Mouse (Mus musculus) natural killer cell, adult 2 months (primary cell): ENCODE results near the gene Kat7.
A peak's percentile ranks its signal among the peaks of the same experiment; 100 is the strongest.

Source experiments
- DNase-seq, 2 experiments: peaks; one replicate each; pipeline ENCODE4 v3.0.0; 2022; ENCODE audit warnings: low spot score in 2 of 2

Gene Kat7

DNA sequence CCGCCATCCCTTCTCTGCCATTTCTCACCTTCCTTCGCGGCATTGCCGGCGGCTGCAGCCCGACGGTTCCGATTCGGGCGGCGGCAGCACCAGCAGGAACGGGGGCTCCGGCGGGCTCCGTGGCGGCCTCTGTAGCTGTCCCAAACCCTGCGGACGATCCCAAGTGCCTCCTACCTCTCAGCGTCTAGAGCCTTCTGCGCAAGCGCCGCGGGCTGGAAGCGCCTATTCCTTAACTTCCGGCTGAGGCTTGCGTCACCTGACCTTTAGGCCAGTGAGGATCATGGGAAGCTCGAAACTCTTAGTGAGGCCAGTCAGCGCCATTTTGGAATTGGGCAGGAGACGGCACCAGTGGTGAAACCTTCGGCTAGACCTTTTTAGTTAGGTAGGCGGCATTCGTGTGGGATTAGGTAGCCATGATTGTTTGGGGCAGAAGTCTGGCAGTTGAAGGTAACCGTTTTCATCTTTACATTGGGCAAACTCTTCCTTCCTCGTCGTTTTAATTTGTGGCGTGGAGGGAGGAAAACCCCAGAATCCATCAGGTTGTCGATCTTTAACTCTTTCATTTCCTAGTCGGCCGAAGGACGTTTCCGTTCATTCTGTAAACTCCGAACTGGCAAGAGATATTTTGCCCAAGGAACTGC, at the start of gene Kat7:
Kat7 (minus strand) TSS at position 240 of the 641 bp plus-strand sequence.
- DNase-seq = peak; percentile 97

DNA sequence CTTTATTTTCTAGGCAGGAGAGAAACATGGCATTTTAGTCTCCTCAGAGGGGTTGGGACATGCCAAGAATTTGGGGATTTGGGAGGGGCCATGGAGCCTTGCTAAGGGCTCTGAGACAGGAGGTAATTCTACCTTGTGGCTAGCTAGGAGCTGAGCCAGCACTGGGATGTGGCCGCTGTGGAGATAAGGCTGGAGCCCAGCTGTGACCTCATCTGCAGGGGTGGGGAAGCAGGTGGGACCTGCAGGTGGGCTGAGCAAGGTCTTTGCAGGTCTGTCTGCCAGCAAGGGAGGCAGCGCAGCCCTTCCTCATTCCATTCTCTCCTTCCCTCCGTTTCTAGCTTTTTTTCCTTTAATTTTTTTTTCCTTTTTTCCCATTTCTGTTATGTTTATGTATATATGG, 48.2 kb upstream of the Kat7 start:
- DNase-seq = no peak

DNA sequence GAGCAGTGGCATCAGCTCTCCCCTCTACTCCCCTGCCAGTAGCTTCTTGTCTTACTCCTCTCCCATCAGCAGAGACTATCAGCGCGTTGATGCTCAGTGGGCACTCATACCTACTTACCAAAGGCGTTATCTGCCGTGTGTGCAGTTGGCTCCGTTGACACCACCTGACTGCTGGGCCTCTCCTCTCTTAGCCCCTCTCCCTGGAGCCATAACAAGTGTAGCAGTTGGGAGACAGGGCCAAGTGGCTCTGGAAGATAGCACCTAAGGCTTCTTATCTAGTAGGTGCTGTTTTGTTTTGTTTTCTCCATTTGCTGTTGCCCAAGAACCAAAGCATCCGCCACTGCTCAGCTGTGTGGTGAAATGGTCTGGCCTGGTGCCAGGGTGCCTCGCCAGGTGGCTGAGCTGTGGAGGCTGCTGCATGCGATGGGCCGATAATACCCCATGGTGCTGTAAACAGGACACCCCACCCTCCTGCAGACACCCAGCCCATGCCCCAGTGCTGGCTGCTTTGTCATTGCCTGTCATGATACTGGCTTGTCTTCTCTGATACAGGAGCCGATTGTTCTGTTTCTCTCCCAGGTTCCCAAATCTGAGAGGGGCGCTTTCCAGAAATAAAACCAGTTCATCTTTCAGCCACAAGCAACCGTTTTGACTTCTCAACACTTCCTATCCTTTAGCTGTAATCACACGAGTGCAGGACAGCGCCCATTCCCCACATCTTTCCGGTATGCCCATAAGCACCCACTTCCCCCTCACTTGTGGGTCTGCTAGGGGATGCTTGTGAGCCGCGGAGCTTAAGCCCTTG, 46.6 kb upstream of the Kat7 start:
- DNase-seq = peak; percentile 91 to 93

DNA sequence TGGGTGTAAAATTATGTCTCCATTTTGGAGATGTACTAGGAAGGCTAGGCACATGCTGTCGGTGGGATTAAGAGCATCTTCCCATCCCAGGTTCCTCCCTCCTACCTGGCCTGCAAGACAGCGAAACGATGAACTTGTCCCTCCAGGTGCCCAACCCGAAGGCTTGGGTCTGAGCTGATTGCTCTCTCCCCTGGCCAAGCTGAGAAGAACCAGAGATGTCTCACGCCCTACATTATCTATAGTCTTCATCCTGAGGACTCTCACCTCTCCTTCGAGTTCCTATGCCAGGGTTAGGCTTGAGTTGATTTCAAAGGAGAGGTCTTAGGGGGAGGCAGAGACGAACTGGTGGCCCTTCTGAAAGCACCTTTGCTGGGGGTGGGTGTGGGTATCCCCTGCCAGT, 46.0 kb upstream of the Kat7 start:
- no peak for DNase-seq

DNA sequence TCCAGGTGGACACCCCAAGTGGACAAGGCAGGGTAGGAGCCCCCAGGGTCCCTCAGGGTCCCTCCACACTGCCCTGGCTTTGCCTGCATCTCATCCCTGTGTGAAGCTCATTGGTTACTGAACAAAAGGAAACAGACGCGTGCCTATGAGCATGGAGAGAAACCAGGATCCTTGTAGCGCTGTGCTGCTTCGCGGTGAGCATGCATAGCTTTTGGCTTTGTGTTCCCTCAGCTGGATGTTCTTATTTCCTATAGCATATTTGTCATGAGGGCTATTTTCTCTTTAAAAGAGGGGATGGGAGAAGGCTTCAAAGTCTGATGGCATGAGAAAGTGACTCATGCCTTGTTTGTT, 45.6 kb upstream of the Kat7 start:
- DNase-seq = no peak

DNA sequence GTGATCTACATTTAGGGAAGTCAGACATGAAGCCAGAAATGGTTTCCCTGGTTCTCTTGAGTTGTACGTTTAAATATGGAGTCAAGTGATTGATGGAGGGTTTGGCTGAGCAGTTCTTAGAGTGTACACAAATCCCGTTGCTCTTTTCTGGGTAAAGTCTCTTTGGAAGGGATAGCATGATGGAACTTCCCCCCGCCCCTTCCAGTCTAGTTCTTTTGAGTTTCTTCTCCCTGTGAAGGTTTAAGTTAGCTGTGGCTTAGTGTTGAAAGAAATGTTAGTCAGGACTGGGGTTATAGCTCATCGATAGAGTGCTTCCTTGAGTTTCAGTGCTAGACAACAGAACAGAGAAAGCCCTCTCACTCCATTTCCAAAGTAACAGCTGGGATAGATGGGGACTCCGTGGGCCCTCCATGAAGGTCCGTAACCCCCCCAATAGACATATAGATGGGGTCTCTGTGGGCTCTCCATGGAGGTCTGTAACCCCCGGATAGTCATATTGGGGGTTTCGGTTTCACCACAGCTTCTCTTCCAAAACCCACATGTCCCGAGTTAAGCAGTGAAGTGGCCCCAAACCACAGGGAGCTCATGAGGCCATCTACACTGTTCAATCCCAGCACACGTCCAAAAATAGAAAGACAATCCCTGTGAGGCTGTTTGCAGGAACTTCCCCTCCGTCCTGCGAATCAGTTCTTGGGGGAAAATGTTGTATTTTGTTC, 45.1 kb upstream of the Kat7 start:
- no peak for DNase-seq

DNA sequence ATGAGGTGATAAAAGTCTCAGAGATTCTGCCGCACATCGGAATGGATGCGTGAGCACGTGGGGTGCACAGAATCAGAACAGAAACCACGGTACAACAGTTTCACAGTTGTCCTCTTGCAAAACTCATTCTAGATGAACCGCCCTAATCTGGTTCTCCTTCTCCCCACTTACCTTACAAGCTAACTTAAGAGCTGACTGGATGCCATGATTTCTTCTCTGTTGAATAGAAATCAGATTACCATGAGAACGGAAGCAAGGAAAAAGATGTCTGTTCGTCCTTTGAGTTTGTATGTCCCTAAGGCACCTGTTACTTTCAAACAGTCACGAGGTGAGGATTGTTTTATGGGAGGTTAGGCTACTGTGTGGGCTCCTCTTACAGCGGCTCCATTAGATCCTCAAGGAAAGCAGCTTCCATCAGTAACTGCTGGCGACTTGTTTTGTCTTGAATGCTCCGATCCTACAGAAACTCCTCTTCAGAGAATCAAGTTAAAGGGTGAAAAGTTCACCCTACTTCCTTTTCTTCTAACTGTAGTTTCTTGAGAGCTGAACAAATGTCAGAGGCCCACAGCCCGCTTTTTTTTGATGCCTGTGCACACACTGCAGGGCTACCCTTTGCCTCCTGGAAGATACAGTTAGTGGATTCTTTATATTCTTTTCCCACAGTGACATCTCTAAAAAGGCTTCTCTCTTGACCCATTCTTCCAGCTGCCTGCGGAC, 44.3 kb upstream of the Kat7 start:
- peak; percentile 36 to 38 for DNase-seq

DNA sequence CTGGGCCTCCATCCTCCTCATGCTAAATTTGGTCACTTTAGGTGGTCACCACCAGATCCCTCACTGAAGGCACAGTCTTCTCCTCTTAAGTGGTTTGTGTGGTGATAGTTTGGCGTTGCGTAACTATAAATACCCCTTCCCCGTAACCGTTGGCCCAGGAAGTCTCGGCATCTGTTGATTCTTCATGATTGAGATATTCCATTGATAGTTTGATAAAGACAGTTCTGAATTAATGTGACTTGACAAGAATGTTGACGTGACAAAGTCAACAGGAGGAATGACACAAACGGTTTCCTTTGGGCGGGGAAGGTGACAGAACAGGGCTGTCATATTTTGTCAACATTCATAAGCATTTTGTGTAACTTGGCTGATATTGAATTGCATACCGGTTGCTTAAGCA, 43.2 kb upstream of the Kat7 start:
- DNase-seq = peak; percentile 30 to 57

DNA sequence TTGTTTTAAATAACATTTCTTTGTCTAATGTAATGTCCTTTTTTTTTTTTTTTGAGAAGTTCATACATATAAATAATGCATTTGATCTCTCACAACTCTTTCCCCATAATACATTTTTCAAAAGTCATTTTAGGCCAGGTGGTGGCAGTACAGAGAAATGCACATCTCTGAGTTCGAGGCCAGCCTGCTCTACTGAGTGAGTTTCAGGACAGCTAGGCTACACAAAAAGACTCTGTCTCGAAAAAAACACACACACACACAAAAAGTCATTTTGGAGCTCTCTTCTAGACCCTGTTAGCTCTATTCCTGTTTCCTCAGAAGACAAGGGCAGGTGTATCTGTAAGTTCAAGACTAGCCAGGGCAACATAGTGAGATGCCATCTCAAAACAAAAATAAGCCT, 42.6 kb upstream of the Kat7 start:
- DNase-seq = no peak

DNA sequence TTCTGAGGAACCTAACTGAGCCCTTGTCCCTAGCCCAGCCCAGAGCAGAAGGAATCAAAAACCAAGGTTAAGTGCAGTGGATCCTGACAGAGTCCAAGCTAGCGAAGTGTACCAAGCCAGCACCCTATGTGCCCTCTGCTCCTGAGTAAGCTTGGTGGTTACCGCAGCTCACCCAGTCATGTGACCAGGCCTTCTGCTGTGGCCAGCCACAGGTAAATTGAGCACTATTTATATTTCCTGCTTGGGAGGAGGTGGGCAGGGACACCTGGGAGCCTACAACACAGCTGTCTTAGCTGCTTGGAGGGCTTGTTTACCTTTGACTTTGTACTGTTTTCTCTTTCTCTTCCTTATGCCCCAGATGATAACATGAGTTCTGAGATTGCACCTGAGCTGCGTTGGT, 40.9 kb upstream of the Kat7 start:
- DNase-seq = peak; percentile 35 to 41

DNA sequence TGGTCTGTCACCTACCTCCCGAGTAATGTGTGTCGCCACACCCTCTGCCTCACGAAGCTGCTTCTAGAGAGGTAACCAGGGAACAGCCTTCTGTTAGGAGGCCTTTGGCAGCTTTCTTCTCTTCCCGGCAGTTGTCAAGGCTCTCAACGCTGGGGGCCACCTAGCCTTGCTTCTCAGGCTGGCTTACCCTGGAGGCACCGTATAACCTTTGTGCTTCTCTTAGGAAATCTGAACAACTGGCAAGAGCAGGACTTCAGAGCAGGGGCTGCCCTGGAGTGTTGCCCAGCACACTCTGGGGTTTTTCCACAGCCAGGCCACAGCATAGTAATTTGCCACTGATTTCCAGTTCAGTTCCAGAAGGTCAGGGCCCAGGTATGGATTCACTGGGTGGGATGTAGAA, 40.2 kb upstream of the Kat7 start:
- no peak for DNase-seq

DNA sequence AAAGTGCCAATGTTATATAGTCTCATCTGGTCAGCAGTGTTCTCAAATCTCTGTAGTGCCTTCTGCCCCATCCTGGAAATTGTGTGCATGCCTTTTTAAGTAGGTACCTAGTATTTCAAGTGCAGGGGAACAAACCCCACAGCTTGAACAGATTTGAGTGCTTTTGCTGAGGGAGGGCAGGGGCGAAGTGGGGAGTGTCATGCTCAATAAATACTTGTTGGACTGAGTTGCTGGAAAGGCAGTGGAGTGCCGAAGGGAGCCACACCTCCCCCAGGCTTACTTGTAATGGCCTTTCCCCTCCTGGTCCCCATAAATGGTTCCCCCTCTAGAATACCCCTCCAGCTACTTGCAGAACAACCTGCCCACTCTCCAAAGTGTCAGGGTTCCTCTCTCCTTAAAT, 34.1 kb upstream of the Kat7 start:
- DNase-seq = no peak

DNA sequence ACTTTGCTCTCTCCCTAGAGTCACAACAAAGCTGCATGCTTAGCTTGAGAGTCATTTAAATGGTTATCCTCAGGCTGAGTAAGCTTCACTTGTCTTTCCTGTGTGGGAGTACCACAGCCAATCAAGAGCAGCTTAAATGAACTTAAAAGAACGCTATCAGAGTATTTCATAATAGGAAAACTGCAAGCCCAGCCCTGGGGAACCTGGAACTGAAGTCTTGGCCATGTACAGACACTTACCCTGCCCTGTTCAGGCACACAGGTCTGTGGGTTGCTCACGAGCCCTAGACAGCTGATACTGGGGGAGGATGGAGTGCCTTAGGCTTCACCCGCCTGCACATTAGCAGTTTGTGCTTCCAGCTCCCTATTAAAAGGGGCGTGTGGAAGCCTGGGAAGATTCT, 33.1 kb upstream of the Kat7 start:
- no peak for DNase-seq

DNA sequence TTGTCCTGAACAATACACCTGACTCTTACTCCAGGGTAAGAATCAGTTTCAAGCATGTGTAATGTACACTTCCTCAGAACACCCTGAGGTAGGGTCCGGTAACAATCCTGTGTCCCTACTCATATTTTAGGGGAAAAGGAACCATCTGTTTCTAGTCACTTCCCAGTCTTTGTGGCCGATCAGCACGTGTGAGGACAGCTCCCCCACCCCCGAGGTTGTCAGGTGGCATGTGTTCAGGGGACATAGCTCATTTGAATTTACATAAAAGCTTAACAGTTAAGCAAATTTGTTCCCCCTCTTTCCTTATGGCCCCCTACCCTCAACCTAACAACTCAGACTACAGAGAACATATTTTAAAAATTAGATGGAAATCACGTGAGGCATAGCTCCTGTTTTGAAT, 30.6 kb upstream of the Kat7 start:
- peak in 1 of 2 experiments; percentile 39 for DNase-seq

DNA sequence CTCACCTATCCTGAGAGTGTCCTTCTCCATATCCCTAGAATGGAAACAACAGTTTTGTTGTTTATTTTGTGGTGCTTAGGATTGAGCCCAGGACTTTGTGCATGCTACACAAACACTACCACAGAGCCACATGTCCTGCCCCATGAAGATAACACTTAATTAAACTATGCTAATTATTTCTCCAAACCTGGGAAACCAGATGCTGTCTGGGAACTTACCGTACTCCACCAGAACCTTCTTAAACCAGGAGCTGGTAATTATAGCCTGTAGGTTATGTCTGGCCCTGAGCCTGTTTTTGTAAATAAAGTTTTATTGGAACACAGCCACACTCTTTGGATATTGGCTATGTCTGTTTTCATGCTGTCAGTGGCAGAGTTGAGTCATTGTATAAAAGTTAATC, 30.2 kb upstream of the Kat7 start:
- DNase-seq = no peak

DNA sequence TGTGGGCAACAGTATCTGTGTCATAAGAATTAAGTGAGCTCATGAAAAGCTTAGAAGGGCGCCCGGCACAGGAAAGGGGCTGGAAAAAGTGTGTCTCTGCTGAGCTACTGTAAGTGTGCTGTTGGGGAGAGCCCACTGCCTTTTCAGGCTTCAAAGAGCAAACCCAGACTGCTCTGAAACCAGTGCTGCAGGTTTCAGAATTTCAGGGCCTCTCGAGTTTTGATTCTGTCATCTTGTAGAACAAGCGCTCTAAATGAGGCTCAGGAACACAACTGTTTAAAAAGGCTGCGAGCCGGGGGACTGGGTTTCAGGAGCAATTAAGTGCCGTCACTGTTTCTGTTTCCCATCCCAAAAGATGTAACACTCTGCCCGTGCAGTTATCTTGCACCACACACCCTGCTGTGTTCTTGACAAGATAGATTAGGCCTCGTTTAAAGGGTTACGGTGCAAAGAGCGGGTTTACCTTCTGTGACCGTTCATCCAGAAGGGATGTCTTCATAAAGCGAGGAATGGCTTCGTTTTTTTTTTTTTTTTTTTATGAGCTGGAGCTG, 29.5 kb upstream of the Kat7 start:
- no peak for DNase-seq

DNA sequence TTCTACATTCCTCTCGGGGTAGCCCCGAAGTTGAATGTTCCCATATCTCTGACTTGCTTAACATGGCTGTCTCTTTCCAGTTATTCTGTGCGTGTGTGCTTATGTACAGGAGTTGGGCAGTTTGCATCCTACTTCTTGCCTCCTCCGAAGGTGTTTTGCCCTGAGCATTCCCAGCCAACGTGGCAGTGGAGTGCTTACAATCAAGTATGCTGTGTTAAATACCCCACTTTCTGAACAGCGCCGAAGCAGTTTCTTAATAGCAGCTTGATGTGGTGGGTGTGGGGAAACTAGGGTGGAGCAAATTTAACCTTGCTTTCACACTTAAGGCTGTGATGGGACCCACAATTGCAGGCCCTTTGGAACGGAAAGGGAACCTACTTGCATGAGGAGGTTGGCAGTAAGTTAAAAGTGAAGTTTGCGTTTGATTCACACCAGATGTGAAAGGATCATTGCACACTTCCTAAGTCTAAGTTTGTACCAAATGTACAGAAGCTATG, 27.8 kb upstream of the Kat7 start:
- no peak for DNase-seq

DNA sequence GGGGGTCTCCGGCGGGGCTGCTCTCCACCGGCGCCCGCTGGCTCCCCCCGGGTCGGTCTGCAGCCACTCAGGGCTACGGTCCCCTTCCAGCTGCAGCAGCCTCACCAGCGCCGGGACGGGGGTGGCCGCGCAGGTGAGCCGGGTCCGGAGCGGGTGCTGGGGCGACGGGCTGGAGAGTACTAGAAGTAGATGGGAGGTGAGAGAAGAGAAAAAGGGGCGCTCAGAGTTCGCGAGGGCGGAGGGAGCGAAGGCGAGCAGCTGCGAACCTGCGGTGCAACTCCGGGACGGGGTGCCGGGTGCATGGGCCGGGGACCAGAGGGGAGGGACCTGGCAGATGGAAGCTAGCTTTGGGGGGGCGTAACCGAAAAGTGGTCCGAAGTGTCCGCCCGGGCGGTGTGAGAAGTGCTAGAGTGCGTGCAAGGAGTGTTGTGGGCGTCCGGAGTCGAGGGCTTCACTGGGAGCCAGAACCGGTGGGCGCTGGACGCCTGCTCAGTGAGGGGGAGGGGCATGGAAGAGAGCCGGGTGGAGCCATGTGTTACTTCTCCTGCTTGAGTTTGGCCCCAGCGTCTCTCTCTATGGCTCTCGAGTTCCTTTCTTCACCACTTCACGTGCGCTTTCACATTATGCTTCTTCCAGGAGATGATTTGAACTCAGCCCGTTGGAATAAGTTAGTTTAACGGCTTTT, 27.2 kb upstream of the Kat7 start:
- DNase-seq = peak; percentile 51 to 58

DNA sequence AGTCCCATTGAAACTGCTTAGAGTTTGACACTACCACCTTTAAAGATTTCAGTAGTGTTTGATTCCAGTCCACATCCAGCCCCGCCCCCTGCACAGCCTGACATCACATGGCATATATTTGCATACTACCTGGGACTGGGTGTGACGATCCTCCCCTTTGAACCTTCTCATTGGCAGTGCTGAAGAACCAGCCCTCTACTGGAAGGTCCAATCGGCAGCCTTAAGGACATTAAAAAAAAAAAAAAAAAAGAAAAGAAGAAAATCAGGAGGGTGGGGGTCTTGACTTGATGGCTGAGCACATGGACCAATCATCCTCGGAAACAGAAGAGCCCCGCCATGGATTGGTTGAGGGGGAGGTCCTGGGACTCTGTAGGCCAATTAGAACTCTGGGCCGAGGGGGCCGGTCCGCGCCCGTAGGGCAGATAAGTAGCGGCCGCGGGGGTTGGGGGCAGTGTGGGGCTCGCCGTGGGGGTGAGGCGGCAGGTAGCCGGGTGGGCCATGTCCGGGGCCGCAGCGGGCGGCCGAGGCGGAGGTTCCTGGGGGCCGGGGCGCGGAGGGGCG, 26.6 kb upstream of the Kat7 start, which contains the start of gene Fam117a:
Fam117a (plus strand) TSS at position 451 of the 561 bp plus-strand sequence.
- DNase-seq = peak; percentile 77 to 92

DNA sequence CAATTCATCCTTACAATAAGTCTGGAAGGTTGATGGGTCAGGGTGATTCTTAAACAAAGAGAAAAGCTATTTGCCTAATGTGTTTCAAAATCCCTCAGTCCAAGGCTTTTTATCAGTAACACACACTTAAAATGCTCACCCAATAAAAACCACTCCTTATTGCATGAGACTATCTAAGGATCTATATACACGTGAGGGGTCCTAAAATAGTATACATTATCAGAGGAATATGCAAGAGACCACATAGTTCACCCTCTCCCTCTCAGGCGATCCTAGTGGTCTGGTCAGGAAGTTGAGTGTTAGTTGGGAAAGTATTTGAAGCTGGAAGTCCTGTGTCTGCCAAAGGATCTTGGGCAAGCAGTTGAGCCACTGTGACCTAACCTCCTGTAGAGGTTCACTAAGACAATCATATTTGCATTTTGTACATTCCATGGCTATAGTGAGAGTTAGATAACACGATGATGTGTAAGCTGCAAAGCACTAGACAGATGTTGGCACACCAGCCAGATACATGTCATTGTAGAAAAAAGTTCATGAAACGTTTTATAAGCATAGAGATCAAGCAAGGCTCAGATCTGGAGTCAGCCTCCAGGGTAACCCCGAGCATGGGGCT, 24.5 kb upstream of the Kat7 start:
- DNase-seq = no peak
